9 mouse cellular contexts compared by ENCODE assay signal in the genomic region with DNA sequence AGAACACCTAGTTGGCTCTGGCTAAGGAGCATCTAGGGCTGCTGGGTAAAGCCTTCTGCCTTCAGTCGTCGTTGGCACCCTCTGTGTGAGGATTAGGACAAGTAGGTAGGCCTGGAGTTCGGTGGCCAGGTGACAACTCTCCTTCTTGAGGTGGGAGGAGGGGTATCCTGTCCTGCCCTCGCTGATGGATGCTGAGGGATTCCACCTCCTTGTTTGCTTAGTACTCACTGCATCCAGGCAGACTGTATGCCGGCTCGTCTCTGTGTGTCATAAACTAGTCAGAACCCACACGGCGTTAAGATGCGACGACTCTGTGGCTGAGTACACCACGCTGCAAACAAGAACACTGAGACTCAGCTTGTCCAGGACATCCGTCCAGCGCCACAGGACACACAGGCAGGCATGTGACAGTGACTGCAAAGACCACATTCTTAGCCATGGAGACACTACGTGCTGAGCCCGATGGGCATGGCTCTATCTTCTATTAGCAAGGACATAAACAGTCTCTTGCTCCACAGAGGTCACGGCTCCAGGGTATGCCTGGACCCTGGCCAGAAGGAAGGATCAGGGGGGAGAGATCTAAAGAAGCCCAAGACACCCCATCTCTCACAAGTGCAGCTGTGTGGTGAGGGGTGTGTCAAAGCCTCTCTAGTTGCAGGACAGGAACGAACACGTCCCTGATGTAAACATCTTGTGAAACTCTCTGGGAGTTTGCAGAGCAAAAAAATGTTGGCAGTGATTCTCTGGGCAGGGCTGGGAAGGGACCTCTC. TPM values are rescaled to one million over a fixed set of nuclear protein-coding genes. Genes with fewer than 3 reads are reported as not detected.
DNase-seq lines count a peak whose midpoint lies in the region; ATAC-seq and TF ChIP-seq lines count a peak whose summit lies in the region.
"Had no signal": no experiment of that assay in that cellular context is flagged by ENCODE, and none has a peak within 500 bp of the region (broad histone marks: within the 10 kb centered on the region; RNA-seq: fewer than 3 reads in every experiment).

No protein-coding gene starts in this region.

- peaks cover 26% of the 10 kb centered on the region for H3K4me1 ChIP-seq in lung, adult 2 months (ENCODE audit: control insufficient read depth, insufficient read depth, low read length)

- peak; percentile 46 for DNase-seq in CD4-positive, CD25-positive, alpha-beta regulatory T cell, adult 2 months (ENCODE audit: low read depth, low spot score)
- peak; percentile 67 to 77 for DNase-seq in urinary bladder, adult 18-20 months (ENCODE audit: low spot score in 2 of 2)
- no peak for DNase-seq in urinary bladder, postnatal 10 days (ENCODE audit: low spot score)
- DNase-seq in lung, adult 2 months = peak; percentile 74
- no peak for DNase-seq in thymus, postnatal 36 days
- DNase-seq in yolk sac, embryonic 10.5 days (ENCODE audit: low spot score) = no peak
- no peak for DNase-seq in cerebellum, adult 11 months
- DNase-seq: cerebellum, postnatal 14 days had no signal

- 16% methylated on average over 18 of the region's 18 CpGs for WGBS in lung, adult 2 months

- TF ChIP-seq CTCF in lung, adult 2 months (IDR thresholded peaks at IDR 0.05; ENCODE audit: insufficient read depth, low read length) = no peak

- ATAC-seq in CD4-positive, CD25-positive, alpha-beta regulatory T cell, adult 4 months = no peak

- TF ChIP-seq POLR2A in lung, adult 2 months (IDR thresholded peaks at IDR 0.05; ENCODE audit: borderline replicate concordance, extremely low read depth, low read depth, low read length) = peak; percentile 39; the same call in 1 of the 2 replicates

- no peak overlapping the region for H3K4me3 ChIP-seq in lung, adult 2 months (replicated peaks; ENCODE audit: extremely low read depth, low read depth, low read length)

RNA-seq across cellular contexts. Expression of a gene that starts 13.6 kb away (rescaled TPM):
- 1 to 10 TPM; 2.0 to 4.2 TPM for polyA plus RNA-seq in CD4-positive, CD25-positive, alpha-beta regulatory T cell, adult 4 months (2017; shearing (Covaris generic))
- polyA plus RNA-seq in lung, adult 2 months (2012; rRNA removed) = 60.5 and 87.9 TPM in 2 replicates

Comparison
In these comparisons a context has a peak if more than half of its experiments do, and no peak if none do; other contexts are left out.
1. DNase-seq: peak in CD4-positive, CD25-positive, alpha-beta regulatory T cell, adult 2 months (single experiment), urinary bladder, adult 18-20 months (2 of 2) and lung, adult 2 months (single experiment); none in urinary bladder, postnatal 10 days (single experiment), thymus, postnatal 36 days (0 of 2), yolk sac, embryonic 10.5 days (single experiment) and cerebellum, adult 11 months (single experiment).
2. RNA of a gene that starts 13.6 kb away (polyA plus RNA-seq): 60.5 to 87.9 TPM in lung, adult 2 months; 2.0 to 4.2 TPM in CD4-positive, CD25-positive, alpha-beta regulatory T cell, adult 4 months; every median in the first group is over 10 times any median in the second.